Mouse (Mus musculus) gastrocnemius, postnatal 10 days (tissue): ENCODE results near the gene Tcfl5. TPM values are rescaled to one million over a fixed set of nuclear protein-coding genes. Genes with fewer than 3 reads are reported as not detected.

Source experiments
- DNase-seq: peaks from one replicate; pipeline ENCODE4 v3.0.0; 2021; ENCODE audit warnings: mixed read lengths
- total RNA-seq, 2 experiments: library from RNA; stranded (reverse); gene quantifications; 2 replicates each; pipeline ENCODE4 v1.2.3; 2021

Gene Tcfl5
- total RNA-seq, 2 experiments from 2014 or later = 0.28 to 0.41 TPM

DNA sequence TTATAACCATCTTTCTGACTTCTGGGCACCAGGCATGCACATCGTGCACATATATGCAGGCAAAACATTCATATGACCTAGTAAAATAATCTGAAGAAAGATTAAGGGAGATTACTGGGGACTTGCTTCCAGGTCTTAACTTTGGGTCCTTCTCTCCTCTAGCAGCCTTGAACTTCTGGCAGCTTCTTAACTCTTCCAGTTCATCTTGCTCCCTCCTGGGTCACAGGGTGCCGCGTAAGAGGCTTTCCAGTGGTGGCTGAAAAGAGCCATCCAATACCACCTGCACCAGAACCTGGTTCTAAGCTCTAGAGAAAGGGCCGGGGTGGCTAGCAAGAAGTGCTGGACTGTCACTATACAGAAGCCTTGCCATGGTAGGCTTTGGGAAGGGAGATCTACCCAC is 45.0 kb downstream of the Tcfl5 start, which contains the start of gene Col9a3:
TSS of gene Col9a3 (plus strand) at position 301 of the 400 bp plus-strand sequence.
- DNase-seq = no peak

GRCm38 (mm10) chr2:180589123-180589831 is 53.2 kb downstream of the Tcfl5 start, which contains the start of gene Ogfr:
Gene Ogfr (plus strand): TSS chr2:180589245.
- DNase-seq = peak; percentile 84

DNA sequence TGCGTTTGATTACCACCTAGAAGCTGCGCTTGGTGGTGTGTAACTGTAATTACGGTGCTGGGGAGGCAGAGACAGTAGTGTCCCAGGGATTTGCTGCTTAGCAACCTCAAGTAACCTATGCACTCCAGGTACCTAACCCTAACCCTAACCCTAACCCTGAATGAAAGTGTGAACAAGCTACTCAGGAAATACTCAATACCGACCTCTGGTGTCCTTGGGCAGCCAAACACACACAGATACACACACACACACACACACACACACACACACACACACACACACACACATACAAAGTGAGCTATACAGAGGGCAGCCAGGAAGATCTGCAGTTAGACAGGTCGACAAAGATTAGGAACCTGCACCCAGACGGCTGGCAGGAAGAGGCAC is 53.8 kb downstream of the Tcfl5 start:
- no peak for DNase-seq

- DNase-seq = no peak
Measured at GRCm38 (mm10) chr2:180583154-180583507, 59.4 kb downstream of the Tcfl5 start.

DNA sequence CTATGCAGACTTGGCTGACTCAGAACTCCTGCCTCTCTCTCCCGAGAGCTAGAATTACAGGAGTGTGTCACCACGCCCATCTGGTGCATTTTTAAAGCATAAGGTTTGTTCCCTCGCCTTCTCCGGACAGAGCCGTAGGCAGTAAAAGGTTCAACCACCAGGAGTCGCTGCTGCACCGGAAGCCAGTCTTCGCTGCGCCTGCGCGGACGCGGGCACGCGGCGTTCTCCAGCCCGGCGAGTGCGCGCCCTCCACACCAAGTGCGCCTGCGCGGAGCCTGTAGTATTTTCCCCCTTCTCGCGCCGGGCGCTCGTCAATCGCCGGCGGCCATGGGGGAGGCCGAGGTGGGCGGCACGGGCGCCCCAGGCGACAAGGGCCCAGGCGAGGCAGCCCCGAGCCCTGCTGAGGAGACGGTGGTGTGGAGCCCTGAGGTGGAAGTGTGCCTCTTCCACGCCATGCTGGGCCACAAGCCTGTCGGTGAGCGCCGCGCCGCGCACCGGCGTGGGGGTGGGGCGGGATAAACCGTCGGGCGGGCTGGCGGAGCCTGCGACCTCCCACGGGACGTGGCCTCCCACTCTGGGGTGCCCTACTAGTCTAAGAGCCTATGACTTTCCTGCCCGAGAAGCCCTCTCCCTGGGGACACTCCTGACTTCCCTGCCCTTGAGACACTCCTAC is 59.9 kb downstream of the Tcfl5 start:
- peak; percentile 99 for DNase-seq

DNA sequence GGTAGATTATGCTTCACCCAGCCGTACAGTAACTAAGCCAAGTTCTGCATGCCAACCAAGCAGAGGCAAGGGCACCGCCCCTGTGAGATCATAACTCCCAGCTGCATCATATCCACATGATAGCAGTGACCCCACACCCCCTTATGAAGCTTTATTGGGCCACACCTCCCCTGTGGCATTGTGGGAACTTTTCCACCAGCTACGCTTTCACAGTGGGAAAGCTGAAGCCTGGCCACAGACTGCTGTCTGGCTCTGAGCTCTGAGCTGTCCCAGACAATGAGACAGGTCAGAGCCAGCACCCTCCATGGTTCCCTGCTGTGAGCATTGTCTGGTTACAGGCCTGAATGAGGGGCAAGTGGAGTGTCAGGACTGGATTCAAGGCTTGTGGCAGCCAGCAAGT is 61.5 kb downstream of the Tcfl5 start, which contains the start of gene Mrgbp:
TSS of gene Mrgbp (plus strand) at position 303 of the 400 bp plus-strand sequence.
- no peak for DNase-seq

GRCm38 (mm10) chr2:180578686-180579085 is 63.8 kb downstream of the Tcfl5 start:
- peak; percentile 78 for DNase-seq

GRCm38 (mm10) chr2:180576482-180576881 is 66.0 kb downstream of the Tcfl5 start:
- DNase-seq = no peak

Other genes with a start within 250 kb of the Tcfl5 start
- gene Slco4a1, start 186.5 kb downstream of the Tcfl5 start, total RNA-seq = under 1 TPM; 0.28 to 0.41 TPM
- under 1 TPM; 0.14 TPM for gene Ntsr1, start 142.7 kb downstream of the Tcfl5 start, total RNA-seq
- 10 to 100 TPM in 1 of 2 experiments, 1 to 10 TPM in 1; 7.5 to 10.4 TPM for gene Mrgbp, start 61.4 kb downstream of the Tcfl5 start, total RNA-seq
- gene Ogfr, start 53.5 kb downstream of the Tcfl5 start, total RNA-seq = 10 to 100 TPM; 27.9 to 32.2 TPM
- gene Col9a3, start 44.9 kb downstream of the Tcfl5 start, total RNA-seq = 1 to 10 TPM; 1.0 to 1.4 TPM
- 10 to 100 TPM; 21.4 to 32.2 TPM for gene Dido1, start 67.3 kb upstream of the Tcfl5 start, total RNA-seq
- 10 to 100 TPM; 50.4 to 51.6 TPM for gene Gid8, start 67.4 kb upstream of the Tcfl5 start, total RNA-seq
- gene Slc17a9, start 82.6 kb upstream of the Tcfl5 start, total RNA-seq = 1 to 10 TPM in 1 of 2 experiments, under 1 TPM in 1; 0.52 to 1.8 TPM
- gene Bhlhe23, start 134.2 kb upstream of the Tcfl5 start, total RNA-seq = not detected